Mouse (Mus musculus): ENCODE data around the gene Gmeb2.

- TF ChIP-seq CTCF (IDR thresholded peaks at IDR 0.05; ENCODE audit: borderline replicate concordance, control insufficient read depth, extremely low read depth, insufficient read depth, low read length, poor library complexity) (no peak), POLR2A (IDR thresholded peaks at IDR 0.05; ENCODE audit: control insufficient read depth, extremely low read depth, insufficient read depth, low read length, poor library complexity) (no peak)
Observed at GRCm38 (mm10) chr2:181239261-181239660, 48.6 kb downstream of the Gmeb2 start.
